Mouse (Mus musculus) C2C12 (cell line): Measurements from ENCODE around the gene Tspan32.

Source experiments
- CTCF ChIP-seq: IDR thresholded peaks from one replicate; pipeline ENCODE4 v1.5.1; 2011; ENCODE audit not compliant: control insufficient read depth, insufficient read depth, insufficient read length
- MAX ChIP-seq: IDR thresholded peaks from one replicate; pipeline ENCODE4 v1.6.1; 2011; ENCODE audit warnings: mild to moderate bottlenecking, control low read depth
- MYOG ChIP-seq: IDR thresholded peaks from one replicate; pipeline ENCODE4 v1.6.1; 2011; ENCODE audit not compliant: control insufficient read depth, insufficient read length; ENCODE audit errors: extremely low read depth

GRCm38 (mm10) chr7:142997403-142998150, 7.3 kb upstream of the Tspan32 start:
- TF ChIP-seq CTCF (no peak), MYOG (no peak), MAX (no peak)
